Mouse (Mus musculus) liver, adult 2 months (tissue): Measurements from ENCODE around the gene Terb2.

Experiments
- CTCF ChIP-seq: fragments of 200-500 bp; IDR thresholded peaks from 2 replicates; pipeline ENCODE4 v1.5.1; 2011; ENCODE audit warnings: low read depth, low read length, control low read depth
- POLR2A ChIP-seq: fragments of 200-500 bp; IDR thresholded peaks from 2 replicates; pipeline ENCODE4 v1.6.1; 2011; ENCODE audit warnings: low read length, control low read depth; ENCODE audit not compliant: insufficient read depth; ENCODE audit errors: extremely low read depth

DNA sequence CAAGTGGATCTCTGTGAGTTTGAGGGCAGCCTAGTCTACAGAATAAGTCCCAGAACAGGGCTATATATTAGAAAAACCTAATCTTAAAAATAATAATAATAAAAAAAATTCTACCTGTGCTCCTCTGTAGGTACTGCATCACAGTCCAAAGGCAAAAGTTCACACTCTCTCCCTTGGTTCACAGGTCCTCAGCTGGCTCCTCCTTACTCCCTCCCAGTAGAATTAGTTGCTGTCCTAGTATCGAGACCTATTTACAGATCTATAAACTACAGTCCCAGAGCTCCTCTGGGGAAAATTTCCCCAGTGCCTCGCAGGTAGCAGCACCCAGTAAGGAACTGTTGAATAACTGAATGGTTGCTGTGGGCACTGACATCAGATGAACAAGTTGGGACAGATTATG is 45.3 kb upstream of the Terb2 start:
- TF ChIP-seq CTCF, result no peak
- TF ChIP-seq POLR2A, result no peak
